Mouse (Mus musculus) layer of hippocampus, adult 9-11 months (tissue): Measurements from ENCODE around the gene Prp2.
"Not testable (repeated sequence)": the region's sequence is repeated elsewhere in the genome, so short reads cannot be mapped to it uniquely, and the experiment has no call there.

ENCODE experiments used
- DNase-seq: peaks from one replicate; pipeline ENCODE4 v3.0.0; 2022

Prp2 gene

DNA sequence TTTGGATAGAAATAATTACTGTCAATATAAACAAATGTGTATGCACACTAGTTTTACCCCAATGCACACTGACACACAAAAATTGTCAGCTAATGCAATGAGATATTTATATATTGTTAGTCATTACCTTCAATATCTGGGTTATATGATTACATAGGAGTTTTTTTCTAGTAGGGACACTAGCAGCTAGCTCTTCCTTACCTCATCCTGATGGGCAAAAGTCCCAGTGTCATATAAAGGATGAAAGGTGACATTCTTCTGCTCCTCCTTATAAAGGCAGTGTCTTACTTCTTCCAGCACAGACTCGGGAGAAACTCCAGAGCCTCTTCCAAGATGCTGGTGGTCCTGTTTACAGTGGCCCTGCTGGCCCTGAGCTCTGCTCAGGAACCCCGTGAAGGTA is at the start of gene Prp2:
Prp2 (plus strand) TSS at position 301 of the 400 bp plus-strand sequence.
- not testable (repeated sequence) for DNase-seq

DNA sequence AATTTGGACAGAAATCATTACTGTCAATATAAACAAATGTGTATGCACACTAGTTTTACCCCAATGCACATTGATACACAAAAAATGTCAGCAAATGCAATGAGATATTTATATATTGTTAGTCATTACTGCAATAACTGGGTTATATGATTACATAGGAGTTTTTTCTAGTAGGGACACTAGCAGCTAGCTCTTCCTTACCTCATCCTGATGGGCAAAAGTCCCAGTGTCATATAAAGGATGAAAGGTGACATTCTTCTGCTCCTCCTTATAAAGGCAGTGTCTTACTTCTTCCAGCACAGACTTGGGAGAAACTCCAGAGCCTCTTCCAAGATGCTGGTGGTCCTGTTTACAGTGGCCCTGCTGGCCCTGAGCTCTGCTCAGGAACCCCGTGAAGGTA is 26.2 kb upstream of the Prp2 start, which contains the start of gene Prh1:
Prh1 (plus strand) TSS at position 301 of the 400 bp plus-strand sequence.
- not testable (repeated sequence) for DNase-seq

DNA sequence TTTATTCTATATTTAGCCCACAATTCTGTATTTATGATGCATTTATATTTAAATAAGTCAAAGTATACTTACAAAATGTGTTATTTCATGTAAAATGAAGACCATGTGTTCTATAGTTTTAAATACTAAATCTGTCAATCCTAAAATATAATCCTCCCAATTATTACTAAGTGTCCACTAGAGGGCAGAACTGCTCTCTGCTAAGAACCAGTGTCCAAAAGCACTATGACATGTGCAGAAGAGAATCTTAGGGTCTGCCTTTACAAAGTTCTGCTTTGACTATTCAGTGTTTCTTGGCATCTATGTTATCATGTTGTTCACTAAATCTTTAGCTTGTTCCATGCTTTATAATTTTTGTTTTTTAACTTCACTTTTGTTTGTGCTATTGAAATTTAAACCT is 53.7 kb downstream of the Prp2 start:
- no peak for DNase-seq
